Mouse (Mus musculus) activated CD4-positive, CD25-positive, alpha-beta regulatory T cell, adult 4 months (primary cell): ENCODE measurements around the gene Stc2. TPM values are rescaled to one million over a fixed set of nuclear protein-coding genes. Genes with fewer than 3 reads are reported as not detected.

ENCODE experiments used
- ATAC-seq: one replicate; pipeline ENCODE4 v1.8.0; 2017
- polyA plus RNA-seq, 2 experiments: library from polyadenylated mRNA; unstranded; fragments of 100-300 nt; shearing (Covaris generic); gene quantifications; one replicate each; pipeline ENCODE4 v1.2.1; 2017

The Stc2 gene
- polyA plus RNA-seq, 2 experiments from 2014 or later, result 0.23 TPM; not detected in 1

GRCm38 (mm10) chr11:31365981-31366380, 3.9 kb downstream of the Stc2 start:
- no peak for ATAC-seq

GRCm38 (mm10) chr11:31365280-31365679, 4.6 kb downstream of the Stc2 start:
- ATAC-seq, result no peak

GRCm38 (mm10) chr11:31362856-31363255, 7.0 kb downstream of the Stc2 start:
- ATAC-seq, result no peak

DNA sequence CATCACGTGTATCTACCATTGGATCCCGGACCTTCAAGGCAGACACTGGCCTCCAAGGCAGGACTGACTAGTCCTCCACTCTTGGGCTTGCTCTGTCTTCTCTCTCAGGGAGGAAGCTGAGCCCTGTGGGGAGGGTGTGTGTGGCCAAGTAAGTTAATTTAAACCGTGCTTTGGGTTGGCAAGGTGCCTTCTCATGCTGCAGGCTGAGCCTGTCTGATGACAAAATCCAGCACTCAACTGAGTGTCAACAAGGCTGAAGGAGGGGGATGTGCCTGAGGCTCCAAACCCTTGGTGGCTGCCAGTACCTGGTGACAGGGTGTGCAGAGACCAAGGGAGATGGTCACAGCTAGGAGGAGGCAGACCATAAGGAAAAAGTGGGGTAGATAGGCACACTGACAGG, 7.5 kb downstream of the Stc2 start:
- ATAC-seq, result no peak

DNA sequence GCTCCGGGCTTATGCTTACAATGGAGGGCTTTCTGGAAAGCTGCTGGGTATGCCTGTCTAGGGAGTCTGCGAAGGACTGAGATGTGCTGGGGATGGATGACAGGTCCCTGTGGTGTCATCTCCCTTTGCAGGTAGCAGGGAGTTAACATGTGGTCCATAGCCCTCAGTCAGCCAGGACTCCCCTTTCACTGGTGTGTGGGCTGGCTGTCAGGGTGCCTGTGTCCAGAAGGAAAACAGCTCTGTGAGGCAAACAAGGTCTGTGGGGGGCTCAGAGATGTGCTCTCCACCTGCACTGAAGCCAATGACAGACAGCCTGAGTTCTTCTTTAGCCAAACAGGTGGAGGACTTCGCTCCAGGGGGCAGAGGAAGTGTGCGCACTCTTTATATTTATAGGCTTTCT, 8.8 kb downstream of the Stc2 start:
- ATAC-seq, result no peak

DNA sequence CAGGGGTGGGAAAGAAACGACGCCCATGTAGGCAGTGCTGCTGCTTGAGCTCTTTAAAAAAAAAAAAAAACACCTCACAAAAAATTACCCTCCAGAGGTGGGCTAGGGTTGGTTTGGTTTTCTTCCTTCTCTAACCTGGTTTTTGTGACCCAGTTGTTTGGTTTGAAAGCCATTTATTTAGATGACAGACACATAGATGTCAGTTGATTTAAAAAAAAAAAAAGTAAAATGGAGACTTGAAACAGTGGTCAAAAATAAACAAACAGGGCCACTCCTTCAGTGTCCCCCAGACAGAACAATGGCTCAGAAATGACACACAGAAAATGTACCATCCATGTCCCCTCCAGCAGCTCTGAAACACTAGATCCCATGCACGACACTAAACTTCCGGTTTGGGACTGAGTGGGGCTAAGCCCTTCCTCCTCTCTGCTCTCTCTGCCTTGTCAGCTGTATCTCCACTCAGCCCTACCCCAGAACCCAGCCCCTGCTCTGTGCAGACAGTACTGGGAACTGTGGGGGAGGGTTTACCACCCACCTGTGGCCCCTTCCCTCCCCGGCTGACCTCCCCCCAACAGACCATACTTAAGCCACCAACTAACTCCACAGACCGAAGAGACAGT, 10.5 kb downstream of the Stc2 start:
- ATAC-seq, result no peak

DNA sequence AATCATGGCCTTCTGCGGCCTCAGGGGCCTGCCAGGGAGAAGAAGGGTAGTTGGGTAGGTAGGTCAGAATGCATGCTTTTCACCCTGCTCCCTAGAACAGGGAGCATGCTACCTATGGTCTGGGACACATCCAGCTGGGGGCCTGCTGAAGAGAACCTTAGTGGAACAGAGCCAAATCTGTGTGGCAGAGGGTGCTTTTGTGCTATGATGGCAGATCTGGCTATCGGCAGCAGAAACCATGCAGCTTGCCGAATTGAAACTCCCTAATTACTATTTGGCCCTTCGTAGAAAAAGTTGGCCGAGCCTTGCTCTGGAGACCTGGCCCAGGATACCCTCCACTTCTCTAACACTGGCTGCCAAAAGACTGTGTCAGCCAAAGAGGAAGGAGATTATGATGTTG, 11.4 kb downstream of the Stc2 start:
- no peak for ATAC-seq

- ATAC-seq, result no peak
These were observed 13.0 kb downstream of the Stc2 start for GRCm38 (mm10) chr11:31356866-31357265.

GRCm38 (mm10) chr11:31355737-31356136, 14.1 kb downstream of the Stc2 start:
- ATAC-seq, result no peak

GRCm38 (mm10) chr11:31354514-31354913, 15.4 kb downstream of the Stc2 start:
- ATAC-seq, result no peak

Other genes starting within 250 kb of the Stc2 start
- gene Gm17332, start 187.6 kb downstream of the Stc2 start, polyA plus RNA-seq, result not detected